Mouse (Mus musculus): Measurements from ENCODE around the gene Oog2.
"Not testable (repeated sequence)": the region's sequence is repeated elsewhere in the genome, so short reads cannot be mapped to it uniquely, and the experiment has no call there.

Gene Oog2

GRCm38 (mm10) chr4:144190419-144190818 is at the start of gene Oog2:
Gene Oog2, plus strand, starts transcription at chr4:144190719.
- no peak for DNase-seq

DNA sequence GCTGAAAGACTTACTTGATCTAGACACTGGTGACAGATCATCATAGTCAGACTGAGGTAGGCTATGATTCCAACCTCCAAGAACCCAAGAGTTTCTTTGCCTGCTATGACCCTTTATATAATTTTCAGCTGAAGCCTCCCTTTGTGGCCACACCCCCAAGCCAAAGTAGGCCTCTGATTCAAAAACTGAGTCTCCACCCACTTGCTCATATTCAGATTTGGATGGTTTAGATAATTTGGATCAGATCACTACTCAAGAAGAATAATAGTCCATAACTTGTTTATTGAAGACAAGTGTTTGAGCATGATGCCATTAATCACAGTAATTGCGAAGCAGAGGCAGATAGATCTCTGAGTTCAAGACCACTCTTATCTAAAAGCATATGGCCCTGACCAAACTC is 28.0 kb upstream of the Oog2 start, which contains the start of gene Oog3:
Oog3 (minus strand) TSS at position 101 of the 400 bp plus-strand sequence.
- DNase-seq, result no peak

GRCm38 (mm10) chr4:144213218-144213617 is 22.7 kb downstream of the Oog2 start, which contains the start of gene C87977:
Gene C87977, minus strand, starts transcription at chr4:144213318.
- not testable (repeated sequence) for DNase-seq

Data from kidney, adult 8-10 months (tissue).